Mouse (Mus musculus) common myeloid progenitor, adult 5-6 weeks (primary cell): ENCODE measurements at regions not wholly inside any gene's neighbourhood (a gene's known extent, or its start where the extent isn't known, plus 50 kb on each side); places are given as distances from the start of the nearest gene placed in this dataset.

Experiments
- ATAC-seq: replicated peaks from 2 replicates; pipeline ENCODE4 v1.8.0; 2016; ENCODE audit warnings: low read depth, mild to moderate bottlenecking, moderate TSS enrichment, inconsistent platforms; ENCODE audit not compliant: poor library complexity, severe bottlenecking

DNA sequence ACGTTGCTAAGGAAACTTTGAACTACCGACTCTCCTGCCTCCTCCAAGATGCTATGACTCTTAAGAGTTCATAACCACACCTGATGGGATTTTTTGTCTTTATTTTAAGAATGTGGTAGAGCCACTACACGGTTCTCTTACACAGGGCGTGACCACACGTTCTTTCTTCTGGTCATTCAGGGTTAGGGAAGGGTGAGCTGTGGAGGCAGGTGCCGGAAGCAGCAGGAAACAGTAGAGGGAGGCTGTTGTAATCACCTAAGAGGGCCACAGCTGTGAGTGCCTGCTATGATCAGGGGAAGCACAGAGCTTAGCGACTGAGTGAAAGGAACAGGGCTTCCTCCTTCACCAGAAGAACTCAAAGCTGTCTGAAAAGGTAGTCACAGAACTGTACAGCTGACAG, 50.6 kb upstream of the Larp1 start:
- ATAC-seq, result 0 out of 2 replicates have a peak, but pooled peaks have one; percentile 9

DNA sequence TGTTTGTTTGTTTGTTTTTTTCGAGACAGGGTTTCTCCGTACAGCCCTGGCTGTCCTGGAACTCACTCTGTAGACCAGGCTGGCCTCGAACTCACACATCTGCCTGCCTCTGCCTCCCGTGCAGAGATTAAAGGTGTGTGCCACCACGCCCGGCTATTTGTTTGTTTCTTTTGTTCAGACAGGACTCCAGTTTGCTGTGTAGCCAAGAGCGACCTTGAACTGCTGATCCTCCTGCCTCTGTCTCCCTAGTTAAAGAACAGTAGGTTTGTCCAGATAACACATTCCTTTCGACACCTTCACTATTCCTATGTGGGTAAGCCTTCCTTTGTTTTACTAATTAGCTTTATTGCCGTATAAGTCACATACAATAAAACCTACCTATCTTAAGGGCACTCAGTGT, 52.0 kb upstream of the Larp1 start:
- no peak for ATAC-seq

- no peak for ATAC-seq
Measured at GRCm38 (mm10) chr11:57956076-57956475, 52.8 kb upstream of the Larp1 start.

DNA sequence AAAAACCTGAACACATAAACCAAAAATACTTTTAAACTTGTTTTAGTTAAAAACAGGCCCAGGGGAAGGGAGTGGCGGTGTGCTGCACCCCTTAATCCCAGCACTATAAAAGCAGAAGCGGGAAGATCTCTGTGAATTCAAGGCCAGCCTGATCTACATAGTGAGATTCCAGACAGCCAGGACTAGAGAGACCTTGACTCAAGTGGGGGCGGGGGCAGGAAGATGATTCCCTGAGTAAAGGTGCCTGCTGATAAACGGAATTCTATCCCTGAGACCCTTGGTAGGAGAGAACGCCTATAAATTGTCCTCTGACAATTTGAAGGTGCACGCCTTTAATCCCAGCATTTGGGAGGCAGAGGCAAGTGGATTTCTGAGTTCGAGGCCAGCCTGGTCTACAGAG, 53.4 kb upstream of the Larp1 start:
- ATAC-seq, result no peak

GRCm38 (mm10) chr11:57954510-57955184, 54.2 kb upstream of the Larp1 start:
- no peak for ATAC-seq

GRCm38 (mm10) chr11:57953694-57954093, 55.2 kb upstream of the Larp1 start:
- ATAC-seq, result no peak

DNA sequence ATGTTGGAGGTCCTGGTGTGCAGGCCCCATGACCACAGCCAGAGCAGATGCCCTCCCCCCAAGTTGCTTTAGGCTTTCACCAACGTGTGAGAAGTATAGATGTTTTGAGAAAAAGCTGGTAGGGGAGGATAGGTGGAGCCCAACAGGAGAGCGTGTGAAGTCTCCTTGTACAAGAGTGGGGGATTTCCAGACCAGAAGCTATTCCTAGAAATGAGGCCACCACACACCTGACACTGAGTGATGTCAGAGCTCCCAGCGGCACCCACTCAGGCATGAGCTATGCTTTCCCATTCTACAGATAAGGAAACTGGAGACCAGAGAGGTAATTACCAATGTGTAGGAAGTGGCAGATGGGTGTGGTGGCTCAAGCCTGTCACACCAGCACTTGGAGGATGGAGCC, 56.2 kb upstream of the Larp1 start:
- no peak for ATAC-seq

- peak; percentile 62 for ATAC-seq
Measured at GRCm38 (mm10) chr11:57951541-57952326, 57.1 kb upstream of the Larp1 start.

GRCm38 (mm10) chr11:57950989-57951388, 57.9 kb upstream of the Larp1 start:
- ATAC-seq, result peak; percentile 53

DNA sequence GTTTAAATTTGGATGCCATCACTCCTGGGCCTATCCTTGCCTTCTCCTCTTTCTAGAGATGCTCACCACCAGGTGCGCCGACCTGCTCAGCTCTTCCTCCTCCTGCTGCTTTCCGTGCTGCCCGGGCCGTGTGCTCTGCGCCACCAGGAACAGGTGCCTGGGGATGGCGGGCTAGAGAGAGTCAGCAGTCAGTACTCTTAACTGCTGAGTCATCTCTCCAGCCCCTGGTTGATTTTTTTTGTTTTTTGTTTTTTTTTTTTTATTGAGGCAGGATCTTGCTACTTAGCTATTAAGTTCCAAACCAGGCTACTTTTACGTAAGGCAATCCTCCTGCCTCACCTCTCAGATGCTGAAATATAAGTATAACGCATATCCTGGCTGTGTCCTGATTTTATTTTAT, 59.8 kb upstream of the Larp1 start:
- no peak for ATAC-seq

- no peak for ATAC-seq
Measured at GRCm38 (mm10) chr11:57947347-57947746, 61.5 kb upstream of the Larp1 start.

DNA sequence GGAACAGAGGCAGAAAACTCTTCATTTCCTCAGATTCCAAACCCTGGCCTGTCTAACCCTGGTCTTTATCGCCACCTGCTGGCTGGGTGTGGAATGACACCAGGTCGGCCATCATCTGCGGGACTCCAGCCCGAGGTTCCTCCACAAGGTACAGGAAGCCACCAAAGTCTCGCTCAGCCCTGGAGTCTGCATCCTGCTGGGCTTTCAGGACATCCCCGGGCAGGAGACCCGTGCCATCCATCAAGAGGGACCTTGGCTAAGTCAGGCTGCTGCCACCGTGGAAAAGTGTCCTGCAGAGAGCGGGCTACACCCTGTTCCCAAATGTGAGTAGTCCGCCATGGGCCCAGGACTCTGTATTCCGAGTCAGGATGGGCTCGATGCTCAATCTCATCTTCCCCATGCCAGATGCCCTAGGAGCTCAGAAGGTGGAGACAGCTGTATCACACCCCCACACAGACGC, 74.4 kb upstream of the Larp1 start:
- peak; percentile 94 for ATAC-seq

GRCm38 (mm10) chr11:57933065-57933464, 75.8 kb upstream of the Larp1 start:
- no peak for ATAC-seq

GRCm38 (mm10) chr11:57929506-57929905, 79.4 kb upstream of the Larp1 start:
- ATAC-seq, result no peak

GRCm38 (mm10) chr11:57920263-57920662, 87.6 kb upstream of the Hand1 start:
- 0 out of 2 replicates have a peak, but pooled peaks have one; percentile 32 for ATAC-seq

GRCm38 (mm10) chr11:57918447-57919059, 85.9 kb upstream of the Hand1 start:
- ATAC-seq, result no peak

GRCm38 (mm10) chr11:57917974-57918373, 85.4 kb upstream of the Hand1 start:
- ATAC-seq, result no peak

DNA sequence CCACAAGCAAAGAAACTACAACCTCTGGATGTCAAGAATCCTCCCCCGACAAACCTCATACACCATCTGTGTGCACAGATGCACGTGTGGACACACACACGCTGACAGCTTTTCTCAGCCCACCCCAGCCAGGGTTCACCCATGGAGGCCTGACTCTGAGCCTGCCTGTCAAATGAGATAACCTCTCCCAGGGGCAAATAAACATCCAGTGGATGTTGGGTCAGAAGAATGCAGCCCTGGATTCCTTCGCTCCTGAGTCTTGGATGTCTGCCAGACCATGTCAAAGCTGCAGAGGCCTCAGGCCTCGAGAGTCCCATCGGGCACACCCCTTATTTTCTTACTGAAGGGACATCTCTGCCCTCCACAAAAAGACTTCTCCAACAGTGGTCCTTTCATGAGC, 83.4 kb upstream of the Hand1 start:
- ATAC-seq, result no peak

GRCm38 (mm10) chr11:57913801-57914560, 81.4 kb upstream of the Hand1 start:
- no peak for ATAC-seq

GRCm38 (mm10) chr11:57913020-57913699, 80.5 kb upstream of the Hand1 start:
- peak; percentile 30 for ATAC-seq
